Mouse (Mus musculus): ENCODE results near the gene Zfp317. TPM values are rescaled to one million over a fixed set of nuclear protein-coding genes. Genes with fewer than 3 reads are reported as not detected.

Gene Zfp317
- polyA plus RNA-seq (2015; fragmentation: Nextera tagmentation; extraction: Ambion mirVana) = 12.0 and 13.9 TPM in 2 replicates

GRCm38 (mm10) chr9:19621843-19622822 is at the start of gene Zfp317:
TSS of gene Zfp317 (plus strand) at chr9:19622102.
- DNase-seq (ENCODE audit: low spot score) (peak; percentile 100), ATAC-seq (peak; percentile 98)

DNA sequence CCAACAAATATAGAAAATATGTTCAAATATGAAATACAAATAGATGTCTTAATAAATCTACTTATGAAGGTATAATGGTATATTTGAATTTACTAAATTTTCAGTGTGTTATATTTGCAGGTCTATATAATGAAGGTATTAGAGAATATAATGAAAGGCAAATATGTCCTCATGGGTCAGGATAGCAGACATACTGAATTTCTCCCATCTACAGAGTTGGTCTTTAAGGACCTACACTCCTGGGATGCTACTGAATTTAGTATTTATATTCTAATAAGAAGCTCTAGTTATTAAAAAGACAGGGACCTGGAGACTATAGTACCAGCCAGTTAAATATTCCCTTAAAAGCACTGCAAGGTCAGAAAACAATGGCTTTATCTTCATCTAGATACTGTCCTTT is 39.6 kb upstream of the Zfp317 start, which contains the start of gene Olfr855:
Olfr855 (plus strand) TSS at position 301 of the 400 bp plus-strand sequence.
- DNase-seq (ENCODE audit: low spot score) (no peak), ATAC-seq (no peak)
- Histone ChIP-seq H3K4me2 (replicated peaks; ENCODE audit: low read depth, low read length) (no peak within 1 kb of the TSS), H3K9me3 (ENCODE audit: low read length) (no peaks in the 10 kb centered on the region), H3K36me3 (ENCODE audit: insufficient read depth, low read length) (no peaks in the 10 kb centered on the region), H3K27me3 (replicated peaks; ENCODE audit: insufficient read depth, low read length) (no peaks in the 10 kb centered on the region), H3K4me3 (ENCODE audit: low read depth, low read length) (no peak within 1 kb of the TSS), H3K27ac (ENCODE audit: low read length) (no peak within 1 kb of the TSS), H3K9ac (replicated peaks; ENCODE audit: low read depth) (no peak within 1 kb of the TSS), H3K4me1 (ENCODE audit: insufficient read depth, low read depth, low read length) (no peaks in the 10 kb centered on the region)
- TF ChIP-seq CTCF (IDR thresholded peaks at IDR 0.05) (no peak), EP300 (IDR thresholded peaks at IDR 0.05) (no peak)

More at GRCm38 (mm10) chr9:19621843-19622822, at the start of gene Zfp317:
- H3K36me3 ChIP-seq (ENCODE audit: insufficient read depth, low read length) = no peaks in the 10 kb centered on the region
- peak within 1 kb of the TSS; percentile 62 for H3K4me3 ChIP-seq (ENCODE audit: low read depth, low read length)
- H3K4me2 ChIP-seq (replicated peaks; ENCODE audit: low read depth, low read length) = peak within 1 kb of the TSS; percentile 52
- H3K9me3 ChIP-seq (ENCODE audit: low read length) = no peaks in the 10 kb centered on the region
- WGBS = 2% methylated on average over 35 of the region's 35 CpGs
- H3K9ac ChIP-seq (replicated peaks; ENCODE audit: low read depth) = peak within 1 kb of the TSS; percentile 58
- H3K27me3 ChIP-seq (replicated peaks; ENCODE audit: insufficient read depth, low read length) = no peaks in the 10 kb centered on the region
- H3K27ac ChIP-seq (ENCODE audit: low read length) = peak within 1 kb of the TSS; percentile 85
- no peaks in the 10 kb centered on the region for H3K4me1 ChIP-seq (ENCODE audit: insufficient read depth, low read depth, low read length)
- TF ChIP-seq CTCF (IDR thresholded peaks at IDR 0.05) (no peak), EP300 (IDR thresholded peaks at IDR 0.05) (peak; percentile 94)

GRCm38 (mm10) chr9:19621297-19621696 is 605 bp upstream of the Zfp317 start:
- H3K9me3 ChIP-seq (ENCODE audit: low read length) = no peaks in the 10 kb centered on the region
- no peak for ATAC-seq
- no peak for DNase-seq (ENCODE audit: low spot score)
- H3K4me1 ChIP-seq (ENCODE audit: insufficient read depth, low read depth, low read length) = no peaks in the 10 kb centered on the region
- H3K4me2 ChIP-seq (replicated peaks; ENCODE audit: low read depth, low read length) = no peak overlapping the region
- H3K27me3 ChIP-seq (replicated peaks; ENCODE audit: insufficient read depth, low read length) = no peaks in the 10 kb centered on the region
- H3K4me3 ChIP-seq (ENCODE audit: low read depth, low read length) = no peak overlapping the region
- WGBS = 93% methylated on average over 3 of the region's 3 CpGs
- no peak overlapping the region for H3K27ac ChIP-seq (ENCODE audit: low read length)
- H3K9ac ChIP-seq (replicated peaks; ENCODE audit: low read depth) = no peak overlapping the region
- TF ChIP-seq EP300 (IDR thresholded peaks at IDR 0.05) (no peak), CTCF (IDR thresholded peaks at IDR 0.05) (no peak)
- H3K36me3 ChIP-seq (ENCODE audit: insufficient read depth, low read length) = no peaks in the 10 kb centered on the region

- H3K36me3 ChIP-seq (ENCODE audit: insufficient read depth, low read length) = no peaks in the 10 kb centered on the region
- no peaks in the 10 kb centered on the region for H3K4me1 ChIP-seq (ENCODE audit: insufficient read depth, low read depth, low read length)
- H3K27ac ChIP-seq (ENCODE audit: low read length) = no peak overlapping the region
- H3K9me3 ChIP-seq (ENCODE audit: low read length) = no peaks in the 10 kb centered on the region
- no peaks in the 10 kb centered on the region for H3K27me3 ChIP-seq (replicated peaks; ENCODE audit: insufficient read depth, low read length)
- H3K4me2 ChIP-seq (replicated peaks; ENCODE audit: low read depth, low read length) = no peak overlapping the region
- ATAC-seq (no peak), DNase-seq (ENCODE audit: low spot score) (no peak)
- H3K4me3 ChIP-seq (ENCODE audit: low read depth, low read length) = no peak overlapping the region
- TF ChIP-seq EP300 (IDR thresholded peaks at IDR 0.05) (no peak), CTCF (IDR thresholded peaks at IDR 0.05) (no peak)
- no peak overlapping the region for H3K9ac ChIP-seq (replicated peaks; ENCODE audit: low read depth)
Measured at GRCm38 (mm10) chr9:19629574-19629973, 7.7 kb downstream of the Zfp317 start.

DNA sequence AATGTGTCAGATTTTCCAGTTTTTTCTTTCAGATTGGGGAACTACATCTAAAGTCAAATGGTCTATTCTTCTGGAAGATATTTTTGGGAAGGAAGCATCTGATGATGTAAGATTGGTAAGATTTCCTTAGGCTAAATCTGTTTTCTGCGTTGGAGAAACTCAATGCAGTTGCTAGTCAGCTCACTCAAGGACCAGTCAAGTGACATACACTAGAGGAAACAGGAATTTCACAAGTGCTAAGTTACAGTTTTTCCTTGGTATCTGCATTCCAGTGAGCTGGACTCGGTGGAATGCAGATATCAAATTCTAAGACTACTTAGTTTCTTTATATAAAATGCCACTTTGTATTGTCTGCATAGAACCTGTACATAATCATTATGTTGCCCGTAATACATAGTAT is 23.3 kb downstream of the Zfp317 start:
- TF ChIP-seq CTCF (IDR thresholded peaks at IDR 0.05) = no peak
- peak; percentile 47 for TF ChIP-seq EP300 (IDR thresholded peaks at IDR 0.05)
- Histone ChIP-seq H3K4me2 (replicated peaks; ENCODE audit: low read depth, low read length) (no peak overlapping the region), H3K9me3 (ENCODE audit: low read length) (no peaks in the 10 kb centered on the region), H3K9ac (replicated peaks; ENCODE audit: low read depth) (no peak overlapping the region), H3K4me1 (ENCODE audit: insufficient read depth, low read depth, low read length) (no peaks in the 10 kb centered on the region), H3K36me3 (ENCODE audit: insufficient read depth, low read length) (peaks cover 24% of the 10 kb centered on the region; the same call in 1 of the 2 replicates), H3K27ac (ENCODE audit: low read length) (no peak overlapping the region), H3K4me3 (ENCODE audit: low read depth, low read length) (no peak overlapping the region), H3K27me3 (replicated peaks; ENCODE audit: insufficient read depth, low read length) (no peaks in the 10 kb centered on the region)
- ATAC-seq (peak; percentile 73), DNase-seq (ENCODE audit: low spot score) (peak; percentile 61)
- WGBS = 61% methylated on average over 3 of the region's 3 CpGs

- WGBS = 82% methylated on average over 6 of the region's 6 CpGs
- no peaks in the 10 kb centered on the region for H3K27me3 ChIP-seq (replicated peaks; ENCODE audit: insufficient read depth, low read length)
- H3K9me3 ChIP-seq (ENCODE audit: low read length) = no peaks in the 10 kb centered on the region
- no peak for TF ChIP-seq CTCF (IDR thresholded peaks at IDR 0.05)
- no peak for TF ChIP-seq EP300 (IDR thresholded peaks at IDR 0.05)
- H3K4me2 ChIP-seq (replicated peaks; ENCODE audit: low read depth, low read length) = no peak overlapping the region
- no peak overlapping the region for H3K27ac ChIP-seq (ENCODE audit: low read length)
- DNase-seq (ENCODE audit: low spot score) (no peak), ATAC-seq (no peak)
- H3K9ac ChIP-seq (replicated peaks; ENCODE audit: low read depth) = no peak overlapping the region
- H3K4me1 ChIP-seq (ENCODE audit: insufficient read depth, low read depth, low read length) = no peaks in the 10 kb centered on the region
- H3K36me3 ChIP-seq (ENCODE audit: insufficient read depth, low read length) = no peaks in the 10 kb centered on the region
- H3K4me3 ChIP-seq (ENCODE audit: low read depth, low read length) = no peak overlapping the region
Measured at GRCm38 (mm10) chr9:19690281-19690680, 68.4 kb downstream of the Zfp317 start.
